Mouse (Mus musculus) lung, postnatal 10 days (tissue): ENCODE measurements around the gene Cdc45.
"Not testable (repeated sequence)": the region's sequence is repeated elsewhere in the genome, so short reads cannot be mapped to it uniquely, and the experiment has no call there.

Experiments
- DNase-seq: peaks from one replicate; pipeline ENCODE4 v3.0.0; 2021

The Cdc45 gene

GRCm38 (mm10) chr16:18811468-18812384, at the start of gene Cdc45, which contains the start of gene Ufd1:
TSS of gene Cdc45 (minus strand) at chr16:18811987.
TSS of gene Ufd1 (plus strand) at chr16:18811779.
- peak; percentile 94 for DNase-seq

GRCm38 (mm10) chr16:18860186-18860585, 48.4 kb upstream of the Cdc45 start:
- DNase-seq: peak; percentile 58

DNA sequence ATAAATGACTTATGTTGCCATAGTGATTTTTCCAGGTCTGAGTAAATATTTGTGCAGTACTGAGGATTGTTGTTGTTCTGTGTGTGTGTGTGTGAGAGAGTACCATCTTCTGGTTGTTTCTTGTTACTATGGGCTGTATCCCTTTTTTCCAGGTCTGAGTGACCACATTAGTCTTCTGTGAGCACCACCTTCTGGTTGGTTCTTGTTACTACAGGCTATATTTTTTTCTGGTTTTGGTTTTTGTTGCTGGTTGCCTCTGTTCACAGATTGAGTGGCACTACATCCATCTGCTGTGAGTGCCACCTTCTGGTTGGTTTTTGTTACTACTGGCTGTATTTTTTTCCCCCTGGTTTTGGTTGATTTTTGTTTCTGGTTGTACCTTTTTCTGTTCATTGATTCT, 46.8 kb upstream of the Cdc45 start:
- peak; percentile 71 for DNase-seq

DNA sequence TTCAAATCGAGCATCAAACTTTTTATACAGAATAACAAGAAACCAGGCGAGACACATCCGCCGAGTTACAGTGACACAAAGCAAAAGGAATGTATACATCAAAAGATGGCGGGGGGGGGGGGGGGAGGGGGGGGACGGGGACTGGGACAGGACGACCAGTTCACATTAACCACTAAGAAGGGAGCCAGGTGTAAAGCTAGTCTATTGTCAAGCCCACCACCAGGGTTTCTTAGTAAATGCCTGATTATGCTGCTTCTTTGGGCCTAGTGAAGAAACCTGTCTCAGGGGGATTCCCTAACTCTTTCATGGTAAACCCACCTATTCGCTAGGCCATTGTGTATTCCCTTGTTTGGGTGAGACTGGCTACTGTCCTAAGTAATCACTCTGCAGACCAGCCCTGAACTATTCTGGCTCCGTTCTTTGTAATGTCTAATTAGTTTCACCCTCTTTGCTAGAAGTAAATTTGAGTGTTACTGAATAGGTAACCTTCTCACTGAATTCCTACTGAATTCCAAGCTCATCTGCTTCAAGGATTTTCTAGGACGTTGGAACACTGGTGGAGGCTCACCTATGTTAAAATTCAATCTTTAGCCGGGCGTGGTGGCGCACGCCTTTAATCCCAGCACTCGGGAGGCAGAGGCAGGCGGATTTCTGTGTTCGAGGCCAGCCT, 37.9 kb upstream of the Cdc45 start:
- not testable (repeated sequence) for DNase-seq

DNA sequence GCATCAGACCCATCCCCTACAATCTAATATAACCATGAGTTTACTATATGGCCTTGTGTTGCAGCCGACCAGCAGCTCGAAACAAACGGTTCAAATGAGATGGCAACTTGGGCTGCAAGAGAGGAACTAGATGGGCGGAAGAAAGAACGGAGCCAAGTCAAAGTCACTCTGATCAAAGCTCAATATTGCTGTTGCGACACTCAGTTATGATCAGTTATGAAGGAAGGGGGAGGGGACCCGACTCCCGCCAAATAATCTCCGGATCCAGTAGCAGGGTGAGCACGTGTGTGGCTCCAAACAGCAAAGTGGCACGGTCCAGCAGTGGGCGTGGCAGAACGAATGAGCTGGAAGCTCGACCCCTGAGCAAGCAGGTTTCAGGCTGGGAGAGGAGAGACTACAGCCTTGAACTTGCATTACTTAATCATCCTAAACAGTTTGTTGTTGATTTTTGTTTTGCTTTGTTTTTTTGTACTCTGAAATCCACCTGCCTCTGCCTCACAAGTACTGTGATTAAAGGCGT, 34.6 kb upstream of the Cdc45 start:
- DNase-seq: no peak

- DNase-seq: no peak
Measured at GRCm38 (mm10) chr16:18838346-18838745, 26.6 kb upstream of the Cdc45 start.

DNA sequence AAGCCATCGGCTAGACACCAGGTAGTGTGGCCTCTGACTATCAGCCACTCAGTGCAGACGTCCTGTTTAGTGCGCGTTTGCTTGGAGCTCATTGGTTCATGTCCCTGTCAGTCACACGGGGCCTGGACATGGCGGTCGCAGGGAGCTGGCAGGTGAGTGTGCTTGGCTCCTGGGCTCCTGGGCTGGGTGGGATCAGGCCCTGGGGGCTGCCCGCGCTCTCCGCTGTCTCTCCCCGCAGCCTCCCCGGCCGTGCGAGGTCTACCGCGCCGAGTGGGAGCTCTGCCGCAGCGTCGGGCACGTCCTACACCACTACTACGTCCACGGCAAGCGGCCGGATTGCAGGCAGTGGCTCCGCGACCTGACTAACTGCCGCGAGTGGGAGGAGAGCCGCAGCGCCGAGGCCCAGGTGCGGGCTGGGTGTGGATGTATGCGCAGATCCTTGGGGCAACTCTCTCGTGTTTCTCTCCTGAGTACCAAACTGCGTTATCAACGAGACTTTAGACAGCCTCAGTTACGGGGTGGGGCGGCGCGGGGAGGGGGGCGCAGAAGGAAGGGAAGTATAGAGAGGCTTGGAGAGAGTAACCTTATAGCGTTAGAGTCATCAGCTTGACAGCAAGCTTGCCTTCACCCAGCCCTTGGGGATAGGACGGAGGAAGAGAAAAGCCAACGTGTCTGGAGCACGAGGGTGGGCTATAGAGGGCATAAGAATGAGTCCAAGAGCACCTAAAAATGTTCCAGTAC, 24.9 kb upstream of the Cdc45 start, which contains the start of the genes 2510002D24Rik and Gm28539:
2510002D24Rik (plus strand) TSS at position 111 of the 741 bp plus-strand sequence.
Gm28539 (plus strand) TSS at position 117 of the 741 bp plus-strand sequence.
- DNase-seq: peak; percentile 97

GRCm38 (mm10) chr16:18836073-18836467, 24.3 kb upstream of the Cdc45 start:
- peak; percentile 9 for DNase-seq

GRCm38 (mm10) chr16:18833486-18833885, 21.7 kb upstream of the Cdc45 start:
- DNase-seq: no peak

DNA sequence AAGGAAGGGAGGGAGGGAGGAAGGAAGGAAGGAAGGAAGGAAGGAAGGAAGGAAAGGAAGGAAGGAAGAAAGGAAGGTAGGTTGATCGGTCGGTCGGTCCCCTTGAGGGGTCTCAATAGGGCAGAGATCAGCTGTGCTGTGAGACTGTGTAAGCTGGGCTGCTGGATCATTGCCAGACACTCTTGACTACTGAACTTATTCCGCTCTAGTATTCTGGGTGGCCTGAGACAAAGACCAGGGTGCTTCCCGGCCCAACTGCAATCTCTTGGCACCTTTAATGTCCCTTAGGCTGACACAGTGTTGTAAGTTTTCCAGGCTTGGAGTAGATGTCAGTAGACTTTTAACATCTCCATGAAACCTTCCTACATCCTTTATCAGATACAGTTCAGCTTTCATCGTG, 17.3 kb upstream of the Cdc45 start:
- no peak for DNase-seq

DNA sequence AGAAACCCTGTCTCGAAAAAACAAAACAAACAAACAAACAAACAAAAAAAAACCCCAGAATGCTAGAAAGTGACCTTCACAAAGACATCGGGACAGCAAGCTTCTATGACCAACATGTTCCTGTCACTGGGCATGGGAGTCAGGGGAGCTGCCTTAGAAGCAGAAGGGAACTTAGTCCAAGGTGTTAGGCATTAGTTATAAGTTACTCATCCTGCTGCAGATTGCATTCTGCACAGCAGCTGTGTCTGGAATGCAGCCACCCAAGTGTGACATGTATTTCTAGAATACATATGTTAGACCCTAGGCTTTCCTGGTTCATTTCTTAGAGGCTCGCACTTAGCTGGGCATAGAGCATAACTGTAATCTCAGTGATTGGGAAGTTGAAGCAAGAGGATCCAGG, 16.8 kb upstream of the Cdc45 start:
- DNase-seq: no peak

DNA sequence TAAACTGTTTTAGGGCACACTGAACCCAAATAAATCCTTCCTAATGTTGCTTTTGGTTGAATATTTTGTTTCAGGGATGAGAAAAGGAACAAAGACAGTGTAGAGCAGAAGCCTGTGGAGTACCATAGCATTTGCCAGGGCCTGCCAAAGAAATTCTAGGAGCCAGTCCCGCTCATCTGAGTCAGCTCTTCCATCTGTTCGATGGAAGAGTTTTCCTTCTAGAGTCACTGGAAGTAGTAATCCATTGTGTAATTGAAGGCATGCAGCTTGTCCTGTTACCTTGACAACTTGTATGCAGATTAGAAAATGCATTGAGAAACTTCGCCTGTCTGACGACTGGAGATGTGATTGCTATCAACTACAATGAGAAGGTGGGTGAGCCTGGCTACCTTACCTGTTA, 11.1 kb upstream of the Cdc45 start:
- DNase-seq: no peak

DNA sequence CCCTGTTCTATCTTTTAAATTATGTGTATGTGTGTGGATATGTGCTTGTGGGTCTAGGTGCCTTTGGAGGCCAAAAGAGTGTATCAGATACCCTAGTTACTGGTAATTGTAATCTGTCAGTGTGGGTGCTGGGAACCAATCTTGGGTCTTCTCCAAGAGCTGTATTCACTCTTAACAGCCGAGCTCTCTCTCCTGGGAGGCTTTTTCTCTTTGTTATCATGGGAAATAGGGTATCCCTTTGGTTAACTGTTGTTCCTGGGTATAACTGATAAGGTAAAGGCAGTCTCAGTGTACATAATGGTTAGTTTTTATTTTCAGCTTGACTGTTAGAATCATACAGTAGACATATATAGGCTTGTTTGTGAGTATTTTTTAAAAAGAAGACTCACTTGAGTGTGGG, 10.6 kb upstream of the Cdc45 start:
- no peak for DNase-seq

- DNase-seq: no peak
Measured at GRCm38 (mm10) chr16:18812385-18812910, 661 bp upstream of the Cdc45 start.

GRCm38 (mm10) chr16:18811032-18811431, 755 bp downstream of the Cdc45 start:
- DNase-seq: no peak

GRCm38 (mm10) chr16:18809001-18809400, 2.8 kb downstream of the Cdc45 start:
- DNase-seq: no peak

DNA sequence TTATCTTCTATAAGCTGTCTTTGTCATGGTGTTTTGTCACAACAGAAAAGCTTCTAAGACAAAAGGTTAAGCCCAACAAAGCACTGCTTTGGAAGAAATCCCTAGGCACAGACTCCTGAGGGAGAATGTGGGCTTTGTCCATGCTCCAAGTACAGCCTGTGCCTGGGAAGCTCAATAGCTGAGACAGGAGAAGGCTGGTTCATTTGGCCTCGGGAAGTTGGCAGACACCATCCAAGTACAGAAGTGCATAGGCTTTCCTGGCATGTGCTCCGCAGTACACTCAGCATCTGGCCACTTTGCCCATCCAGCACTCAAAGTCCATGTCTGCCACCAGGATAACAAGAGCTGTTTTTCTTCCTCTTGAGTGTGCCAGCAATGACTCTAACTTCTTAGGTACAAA, 6.0 kb downstream of the Cdc45 start:
- DNase-seq: no peak

- peak; percentile 78 for DNase-seq
Measured at GRCm38 (mm10) chr16:18798841-18799240, 12.9 kb downstream of the Cdc45 start.

DNA sequence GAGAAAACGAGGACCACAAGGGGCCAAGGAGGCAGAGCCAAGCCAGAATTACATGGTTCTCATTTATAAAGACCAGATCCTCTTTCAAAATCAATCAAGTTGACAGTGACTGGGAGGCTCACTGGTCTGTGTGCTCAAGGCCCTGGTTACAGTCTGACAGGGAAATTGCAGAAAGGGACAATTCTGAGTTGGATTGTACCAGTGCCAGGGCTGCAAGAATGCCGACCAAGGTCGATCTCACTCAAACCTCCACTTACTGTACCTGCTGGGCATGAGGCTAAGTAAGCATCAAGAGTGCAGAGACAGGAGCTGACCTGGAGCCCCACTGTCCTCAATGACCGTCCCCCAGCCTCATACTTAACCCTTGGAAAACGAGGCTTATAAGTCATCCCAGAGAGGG, 13.6 kb downstream of the Cdc45 start:
- DNase-seq: no peak

- DNase-seq: no peak
Measured at GRCm38 (mm10) chr16:18796645-18797044, 15.1 kb downstream of the Cdc45 start.

DNA sequence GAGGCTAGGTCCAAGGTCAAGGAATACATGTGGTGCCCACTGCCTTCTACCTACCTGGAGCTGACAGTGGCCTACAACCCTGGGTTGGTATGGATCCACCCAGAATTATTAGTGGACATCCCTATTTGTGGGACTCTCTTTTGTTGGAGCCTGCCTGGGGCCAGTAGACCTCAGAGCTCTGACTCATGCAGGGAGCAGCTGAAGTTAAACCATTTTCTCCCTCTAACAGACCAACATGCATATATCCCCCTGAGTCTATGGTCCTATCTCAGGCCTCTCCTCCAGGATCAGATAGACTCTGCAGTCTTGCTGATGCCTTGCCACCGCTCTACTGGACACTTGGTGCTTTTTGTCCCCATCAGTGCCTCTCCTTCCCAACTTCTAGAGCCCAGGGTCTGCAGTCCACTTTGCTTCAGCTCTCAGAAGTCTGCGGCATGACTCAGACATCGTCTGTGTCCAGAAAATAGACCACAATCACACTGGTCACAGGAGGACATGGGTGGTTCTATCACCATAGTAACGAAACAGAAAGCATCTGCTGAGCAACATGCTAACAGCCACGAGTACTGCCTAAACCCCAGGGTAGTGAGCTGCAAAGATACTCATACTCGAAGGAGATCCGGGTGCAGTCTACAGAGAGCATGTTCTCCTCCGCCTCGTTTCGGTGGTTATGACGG, 16.4 kb downstream of the Cdc45 start:
- no peak for DNase-seq
